Mouse (Mus musculus) telencephalon, adult 2 months (tissue): Measurements from ENCODE around the gene Zfp583.
A peak's percentile ranks its signal among the peaks of the same experiment; 100 is the strongest.

Experiments
- DNase-seq: peaks from one replicate; pipeline ENCODE4 v3.0.0-alpha.2; 2011; ENCODE audit warnings: low read depth, low spot score

Gene Zfp583

GRCm38 (mm10) chr7:6285842-6286705 is 45.0 kb downstream of the Zfp583 start, which contains the start of gene Zfp667:
Gene Zfp667 (plus strand): TSS chr7:6286579.
- DNase-seq = peak; percentile 94

GRCm38 (mm10) chr7:6285366-6285765 is 45.7 kb downstream of the Zfp583 start:
- no peak for DNase-seq

- no peak for DNase-seq
These were observed 46.6 kb downstream of the Zfp583 start for GRCm38 (mm10) chr7:6284442-6285012.

- peak; percentile 92 for DNase-seq
These were observed 47.5 kb downstream of the Zfp583 start for GRCm38 (mm10) chr7:6283451-6284075.

GRCm38 (mm10) chr7:6282749-6283148 is 48.3 kb downstream of the Zfp583 start:
- DNase-seq = peak; percentile 73

- DNase-seq = no peak
These were observed 53.2 kb downstream of the Zfp583 start for GRCm38 (mm10) chr7:6277906-6278305.

- DNase-seq = no peak
These were observed 65.4 kb downstream of the Zfp583 start for GRCm38 (mm10) chr7:6265695-6266094.
